Mouse (Mus musculus) spleen, adult 2 months (tissue): Measurements from ENCODE around the gene Slc37a3. TPM values are rescaled to one million over a fixed set of nuclear protein-coding genes. Genes with fewer than 3 reads are reported as not detected.

Experiments used
- DNase-seq, 2 experiments: peaks; one replicate each; pipeline versions ENCODE4 v3.0.0 to v3.0.0-alpha.2; 2012 to 2021; ENCODE audit warnings: low spot score in 2 of 2, low read depth in 1 of 2
- H3K27ac ChIP-seq: fragments of 200-500 bp; 2 replicates; pipeline ENCODE4 v1.5.1; 2012; ENCODE audit warnings: low read length, inconsistent platforms; ENCODE audit not compliant: insufficient read depth
- H3K27me3 ChIP-seq: fragments of 200-500 bp; 2 replicates; pipeline ENCODE4 v1.6.1; 2012; ENCODE audit warnings: mild to moderate bottlenecking, moderate library complexity, low read length, inconsistent platforms; ENCODE audit not compliant: control insufficient read depth, insufficient read depth
- H3K36me3 ChIP-seq: fragments of 200-500 bp; 2 replicates; pipeline ENCODE4 v1.6.1; 2012; ENCODE audit warnings: mild to moderate bottlenecking, low read length, inconsistent platforms; ENCODE audit not compliant: control insufficient read depth, insufficient read depth
- H3K4me1 ChIP-seq: fragments of 200-500 bp; 2 replicates; pipeline ENCODE4 v1.6.1; 2011; ENCODE audit warnings: inconsistent platforms; ENCODE audit not compliant: control insufficient read depth, insufficient read depth, insufficient read length
- H3K4me3 ChIP-seq: fragments of 200-500 bp; 2 replicates; pipeline ENCODE4 v1.5.1; 2011; ENCODE audit warnings: mild to moderate bottlenecking, inconsistent platforms; ENCODE audit not compliant: insufficient read depth, insufficient read length; ENCODE audit errors: extremely low read depth
- CTCF ChIP-seq: fragments of 200-500 bp; IDR thresholded peaks from 2 replicates; pipeline ENCODE4 v1.5.1; 2011; ENCODE audit warnings: mild to moderate bottlenecking, inconsistent platforms; ENCODE audit not compliant: insufficient read depth, insufficient read length, insufficient replicate concordance; ENCODE audit errors: extremely low read depth
- POLR2A ChIP-seq: fragments of 200-500 bp; IDR thresholded peaks from 2 replicates; pipeline ENCODE4 v1.6.1; 2011; ENCODE audit warnings: low read depth, low read length, inconsistent platforms
- WGBS: fragments of 180-500 bp; shearing (Covaris S2); methylation state at CpG from one replicate; pipeline ENCODE4 v1.1.7; 2018; 5-methylcytosine and 5-hydroxymethylcytosine counted together
- polyA plus RNA-seq: library from polyadenylated mRNA; depleted of rRNA; stranded (reverse); fragments of >200 nt; gene quantifications from 2 replicates; pipeline ENCODE4 v1.2.3, GENCODE M21; 2012

The Slc37a3 gene
- polyA plus RNA-seq, 1 experiment = 10.3 TPM

- no peak for DNase-seq
Observed at GRCm38 (mm10) chr6:39400343-39400742, 22.9 kb upstream of the Slc37a3 start.

DNA sequence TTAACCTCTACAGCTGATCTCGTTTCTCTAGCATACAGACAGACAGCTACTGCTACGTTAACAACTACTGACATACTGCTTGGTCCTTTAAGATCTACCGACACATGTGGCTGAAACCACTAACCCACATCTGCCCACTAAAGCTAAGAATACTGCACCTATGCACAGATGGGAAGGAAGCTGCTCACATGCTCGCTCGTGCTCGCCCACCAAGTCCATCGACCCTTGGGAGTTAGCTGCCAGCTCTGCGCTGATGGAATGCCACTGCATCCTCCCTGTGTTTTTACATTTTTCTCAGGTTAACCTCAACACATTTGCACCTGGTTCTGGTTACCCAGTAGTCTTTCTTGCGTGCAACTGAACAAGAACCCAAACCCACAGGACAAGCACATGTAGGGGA is 20.9 kb upstream of the Slc37a3 start:
- peaks cover 21% of the 10 kb centered on the region for H3K36me3 ChIP-seq
- no peaks in the 10 kb centered on the region for H3K27me3 ChIP-seq
- no peak overlapping the region for H3K4me3 ChIP-seq
- DNase-seq = no peak
- H3K4me1 ChIP-seq = no peaks in the 10 kb centered on the region
- H3K27ac ChIP-seq = no peak overlapping the region
- 31% methylated on average over 9 of the region's 9 CpGs for WGBS
- TF ChIP-seq POLR2A (no peak), CTCF (no peak)

More at GRCm38 (mm10) chr6:39400343-39400742, 22.9 kb upstream of the Slc37a3 start:
- H3K27me3 ChIP-seq = no peaks in the 10 kb centered on the region
- WGBS = 95% methylated on average over 7 of the region's 7 CpGs
- H3K4me3 ChIP-seq = no peak overlapping the region
- H3K4me1 ChIP-seq = no peaks in the 10 kb centered on the region
- TF ChIP-seq POLR2A (no peak), CTCF (no peak)
- no peak overlapping the region for H3K27ac ChIP-seq
- peaks cover 29% of the 10 kb centered on the region for H3K36me3 ChIP-seq

DNA sequence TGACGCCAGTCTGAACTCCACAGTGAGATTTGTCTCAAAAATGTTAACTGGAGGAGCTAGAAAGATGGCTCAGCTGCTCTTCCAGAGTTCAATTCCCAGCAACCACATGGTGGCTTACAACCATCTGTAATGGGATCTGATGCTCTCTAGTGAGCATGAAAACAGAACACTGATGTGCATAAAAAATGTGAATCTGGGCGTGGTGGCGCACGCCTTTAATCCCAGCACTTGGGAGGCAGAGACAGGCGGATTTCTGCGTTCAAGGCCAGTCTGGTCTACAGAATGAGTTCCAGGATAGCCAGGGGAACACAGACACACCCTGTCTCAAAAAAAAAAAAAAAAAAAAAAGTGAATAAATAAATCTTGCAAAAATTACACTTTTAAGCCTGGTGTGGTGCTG is 19.6 kb upstream of the Slc37a3 start:
- no peak for DNase-seq
- Histone ChIP-seq H3K4me1 (no peaks in the 10 kb centered on the region), H3K36me3 (peaks cover 18% of the 10 kb centered on the region), H3K27ac (no peak overlapping the region), H3K27me3 (no peaks in the 10 kb centered on the region), H3K4me3 (no peak overlapping the region)
- TF ChIP-seq CTCF = no peak
- no peak for TF ChIP-seq POLR2A
- WGBS = 96% methylated on average over 6 of the region's 6 CpGs

GRCm38 (mm10) chr6:39395916-39396315 is 18.4 kb upstream of the Slc37a3 start:
- Histone ChIP-seq H3K27me3 (no peaks in the 10 kb centered on the region), H3K4me3 (no peak overlapping the region), H3K27ac (no peak overlapping the region), H3K4me1 (no peaks in the 10 kb centered on the region), H3K36me3 (peaks cover 13% of the 10 kb centered on the region)
- TF ChIP-seq CTCF = no peak
- TF ChIP-seq POLR2A = no peak
- DNase-seq = no peak
- WGBS = 87% methylated on average over 4 of the region's 4 CpGs

DNA sequence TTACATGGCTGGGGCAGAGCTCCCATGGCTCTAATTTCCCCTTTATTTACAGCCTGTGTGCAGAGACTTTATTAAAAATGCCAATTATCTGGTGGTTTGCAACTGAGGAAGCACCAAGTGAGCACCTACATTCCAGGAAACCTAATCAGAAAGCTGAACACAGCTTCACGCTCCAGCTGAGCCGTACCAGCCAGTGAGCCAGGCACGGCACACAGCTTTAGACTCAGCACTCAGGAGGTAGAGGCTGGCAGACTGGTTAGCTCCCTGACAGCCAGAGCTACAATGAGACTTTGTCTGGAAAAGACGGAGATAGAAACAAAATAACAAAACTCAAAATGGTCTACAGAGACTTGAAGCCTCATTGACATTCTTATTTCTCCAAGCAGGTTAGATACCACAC is 18.0 kb upstream of the Slc37a3 start:
- Histone ChIP-seq H3K36me3 (peaks cover 14% of the 10 kb centered on the region), H3K27me3 (no peaks in the 10 kb centered on the region), H3K4me3 (no peak overlapping the region), H3K4me1 (no peaks in the 10 kb centered on the region), H3K27ac (no peak overlapping the region)
- no peak for DNase-seq
- TF ChIP-seq POLR2A (no peak), CTCF (no peak)
- 87% methylated on average over 4 of the region's 4 CpGs for WGBS

- no peaks in the 10 kb centered on the region for H3K4me1 ChIP-seq
- no peaks in the 10 kb centered on the region for H3K27me3 ChIP-seq
- H3K27ac ChIP-seq = no peak overlapping the region
- 95% methylated on average over 2 of the region's 2 CpGs for WGBS
- TF ChIP-seq POLR2A (no peak), CTCF (no peak)
- no peak overlapping the region for H3K4me3 ChIP-seq
- H3K36me3 ChIP-seq = peaks cover 18% of the 10 kb centered on the region
- no peak for DNase-seq
Observed at GRCm38 (mm10) chr6:39389988-39390387, 12.5 kb upstream of the Slc37a3 start.

- DNase-seq = peak in 1 of 2 experiments; percentile 36
- Histone ChIP-seq H3K36me3 (0 out of 2 replicates have a peak, but pooled peaks cover 2% of the 10 kb centered on the region), H3K4me3 (peak within 1 kb of the TSS; percentile 72), H3K27ac (peak within 1 kb of the TSS; percentile 78), H3K27me3 (no peaks in the 10 kb centered on the region), H3K4me1 (peaks cover 10% of the 10 kb centered on the region)
- 3% methylated on average over 20 of the region's 20 CpGs for WGBS
- TF ChIP-seq POLR2A = no peak
- TF ChIP-seq CTCF = no peak
Observed at GRCm38 (mm10) chr6:39381125-39381880, 3.8 kb upstream of the Slc37a3 start, which contains the start of gene Rab19. Gene Rab19 (plus strand): TSS chr6:39381175.
